Mouse (Mus musculus) retina, adult 2 months (tissue): ENCODE results near the gene Mustn1.

Experiments used
- DNase-seq: peaks from one replicate; pipeline ENCODE4 v3.0.0-alpha.2; 2012; ENCODE audit warnings: low read depth, low spot score

Mustn1 gene

GRCm38 (mm10) chr14:30880251-30880650 is 1.3 kb downstream of the Mustn1 start:
- no peak for DNase-seq

- no peak for DNase-seq
These were observed 2.1 kb downstream of the Mustn1 start for GRCm38 (mm10) chr14:30880811-30881717.

GRCm38 (mm10) chr14:30881718-30882108 is 2.7 kb downstream of the Mustn1 start:
- DNase-seq, result no peak

GRCm38 (mm10) chr14:30885298-30885697 is 6.3 kb downstream of the Mustn1 start:
- DNase-seq, result no peak

- DNase-seq, result no peak
These were observed 7.2 kb downstream of the Mustn1 start, which contains the start of gene Itih4 for GRCm38 (mm10) chr14:30886204-30886603. Itih4 (plus strand) TSS chr14:30886476.

GRCm38 (mm10) chr14:30888271-30888732 is 9.3 kb downstream of the Mustn1 start:
- DNase-seq, result no peak

- DNase-seq, result no peak
These were observed 21.0 kb downstream of the Mustn1 start for GRCm38 (mm10) chr14:30899972-30900371.

- no peak for DNase-seq
These were observed 23.6 kb downstream of the Mustn1 start for GRCm38 (mm10) chr14:30902628-30903027.

GRCm38 (mm10) chr14:30903036-30903435 is 24.0 kb downstream of the Mustn1 start:
- DNase-seq, result no peak

GRCm38 (mm10) chr14:30904307-30904706 is 25.3 kb downstream of the Mustn1 start:
- DNase-seq, result no peak

GRCm38 (mm10) chr14:30906001-30906400 is 27.0 kb downstream of the Mustn1 start:
- DNase-seq, result no peak

GRCm38 (mm10) chr14:30907814-30908265 is 28.8 kb downstream of the Mustn1 start:
- no peak for DNase-seq

GRCm38 (mm10) chr14:30911141-30911540 is 32.1 kb downstream of the Mustn1 start:
- no peak for DNase-seq

- no peak for DNase-seq
These were observed 33.6 kb downstream of the Mustn1 start for GRCm38 (mm10) chr14:30912641-30913040.

GRCm38 (mm10) chr14:30913404-30913803 is 34.4 kb downstream of the Mustn1 start:
- no peak for DNase-seq

- peak; percentile 4 for DNase-seq
These were observed 37.5 kb downstream of the Mustn1 start for GRCm38 (mm10) chr14:30916516-30916915.

- DNase-seq, result no peak
These were observed 43.2 kb downstream of the Mustn1 start for GRCm38 (mm10) chr14:30922053-30922670.

GRCm38 (mm10) chr14:30923375-30924105 is 44.5 kb downstream of the Mustn1 start, which contains the start of gene Itih3:
Itih3 (minus strand) TSS chr14:30923760.
- DNase-seq, result no peak

- DNase-seq, result no peak
These were observed 46.5 kb downstream of the Mustn1 start for GRCm38 (mm10) chr14:30925492-30925891.

- DNase-seq, result no peak
These were observed 51.4 kb downstream of the Mustn1 start for GRCm38 (mm10) chr14:30930386-30930785.
